Mouse (Mus musculus) cerebellum, adult (tissue): ENCODE measurements around the gene Ccnj.

Source experiments
- ATAC-seq: cut with Nextera tagmentation; 2 replicates; pipeline ENCODE4 v1.9.2; 2017; ENCODE audit warnings: mild to moderate bottlenecking, moderate library complexity, mixed read lengths; ENCODE audit not compliant: insufficient number of reproducible peaks, low FRiP score, low TSS enrichment

The Ccnj gene

GRCm38 (mm10) chr19:40830703-40831415 lies at the start of gene Ccnj:
Gene Ccnj, plus strand, starts transcription at chr19:40831279.
- peak; percentile 98 for ATAC-seq

- no peak for ATAC-seq
These were observed 42.9 kb upstream of the Ccnj start for GRCm38 (mm10) chr19:40788004-40788714.

GRCm38 (mm10) chr19:40788715-40789084 lies 42.4 kb upstream of the Ccnj start:
- ATAC-seq = no peak

GRCm38 (mm10) chr19:40805176-40805737 lies 25.8 kb upstream of the Ccnj start:
- no peak for ATAC-seq

- ATAC-seq = no peak
These were observed 21.2 kb upstream of the Ccnj start for GRCm38 (mm10) chr19:40809858-40810257.

GRCm38 (mm10) chr19:40811840-40812239 lies 19.2 kb upstream of the Ccnj start:
- no peak for ATAC-seq

- no peak for ATAC-seq
These were observed 18.3 kb upstream of the Ccnj start for GRCm38 (mm10) chr19:40812778-40813177.

GRCm38 (mm10) chr19:40813385-40813784 lies 17.7 kb upstream of the Ccnj start:
- no peak for ATAC-seq

GRCm38 (mm10) chr19:40815645-40816183 lies 15.4 kb upstream of the Ccnj start:
- no peak for ATAC-seq

GRCm38 (mm10) chr19:40817901-40818532 lies 13.1 kb upstream of the Ccnj start:
- no peak for ATAC-seq

GRCm38 (mm10) chr19:40818764-40819163 lies 12.3 kb upstream of the Ccnj start:
- ATAC-seq = no peak

- no peak for ATAC-seq
These were observed 9.7 kb upstream of the Ccnj start for GRCm38 (mm10) chr19:40821306-40821825.

- no peak for ATAC-seq
These were observed 5.4 kb upstream of the Ccnj start for GRCm38 (mm10) chr19:40825636-40826035.

- no peak for ATAC-seq
These were observed 4.3 kb upstream of the Ccnj start for GRCm38 (mm10) chr19:40826735-40827134.

GRCm38 (mm10) chr19:40830198-40830597 lies 881 bp upstream of the Ccnj start:
- no peak for ATAC-seq

GRCm38 (mm10) chr19:40831416-40832201 lies 530 bp downstream of the Ccnj start:
- peak; percentile 49 for ATAC-seq

GRCm38 (mm10) chr19:40832361-40832760 lies 1.3 kb downstream of the Ccnj start:
- no peak for ATAC-seq

GRCm38 (mm10) chr19:40834436-40834835 lies 3.4 kb downstream of the Ccnj start:
- no peak for ATAC-seq

GRCm38 (mm10) chr19:40838205-40838604 lies 7.1 kb downstream of the Ccnj start:
- ATAC-seq = no peak

- no peak for ATAC-seq
These were observed 9.2 kb downstream of the Ccnj start for GRCm38 (mm10) chr19:40840303-40840702.
